Mouse (Mus musculus): ENCODE results near the gene Ndufaf1.
"Not testable (repeated sequence)": the region's sequence is repeated elsewhere in the genome, so short reads cannot be mapped to it uniquely, and the experiment has no call there.

The Ndufaf1 gene

GRCm38 (mm10) chr2:119662220-119663182 is at the start of gene Ndufaf1:
Gene Ndufaf1 (minus strand): TSS chr2:119662827.
- peak; percentile 80 to 88 for DNase-seq

- no peak for DNase-seq
Observed at GRCm38 (mm10) chr2:119710011-119710410, 47.4 kb upstream of the Ndufaf1 start.

- no peak for DNase-seq
Observed at GRCm38 (mm10) chr2:119707676-119708075, 45.0 kb upstream of the Ndufaf1 start.

- no peak for DNase-seq
Observed at GRCm38 (mm10) chr2:119703171-119703570, 40.5 kb upstream of the Ndufaf1 start.

- no peak for DNase-seq
Observed at GRCm38 (mm10) chr2:119699962-119700361, 37.3 kb upstream of the Ndufaf1 start.

GRCm38 (mm10) chr2:119698472-119698871 is 35.8 kb upstream of the Ndufaf1 start:
- DNase-seq, result no peak

GRCm38 (mm10) chr2:119696111-119696510 is 33.5 kb upstream of the Ndufaf1 start:
- DNase-seq, result no peak

- no peak for DNase-seq
Observed at GRCm38 (mm10) chr2:119694826-119695225, 32.2 kb upstream of the Ndufaf1 start.

- no peak for DNase-seq
Observed at GRCm38 (mm10) chr2:119692003-119692701, 29.5 kb upstream of the Ndufaf1 start.

- no peak for DNase-seq
Observed at GRCm38 (mm10) chr2:119683706-119684105, 21.1 kb upstream of the Ndufaf1 start.

GRCm38 (mm10) chr2:119675831-119676230 is 13.2 kb upstream of the Ndufaf1 start:
- no peak for DNase-seq

GRCm38 (mm10) chr2:119675215-119675784 is 12.7 kb upstream of the Ndufaf1 start:
- no peak for DNase-seq

- DNase-seq, result peak; percentile 96 to 99
Observed at GRCm38 (mm10) chr2:119674525-119675214, 12.0 kb upstream of the Ndufaf1 start, which contains the start of gene Rtf1. Gene Rtf1 (plus strand): TSS chr2:119675068.

GRCm38 (mm10) chr2:119669010-119669409 is 6.4 kb upstream of the Ndufaf1 start:
- DNase-seq, result no peak

GRCm38 (mm10) chr2:119665744-119666143 is 3.1 kb upstream of the Ndufaf1 start:
- DNase-seq, result not testable (repeated sequence)

- DNase-seq, result no peak
Observed at GRCm38 (mm10) chr2:119644254-119644653, 18.4 kb downstream of the Ndufaf1 start.

- DNase-seq, result no peak
Observed at GRCm38 (mm10) chr2:119641214-119641912, 21.3 kb downstream of the Ndufaf1 start.

- DNase-seq, result no peak
Observed at GRCm38 (mm10) chr2:119636781-119637180, 25.8 kb downstream of the Ndufaf1 start.

GRCm38 (mm10) chr2:119621302-119621701 is 41.3 kb downstream of the Ndufaf1 start:
- no peak for DNase-seq

- DNase-seq, result not testable (repeated sequence)
Observed at GRCm38 (mm10) chr2:119619002-119619401, 43.6 kb downstream of the Ndufaf1 start.

GRCm38 (mm10) chr2:119618199-119618982 is 44.2 kb downstream of the Ndufaf1 start, which contains the start of the genes Nusap1 and Oip5:
Gene Nusap1 (plus strand): TSS chr2:119618298.
Gene Oip5 (minus strand): TSS chr2:119618469.
- DNase-seq, result peak; percentile 88 to 92
